Comparison of ENCODE assay signal across 26 mouse cellular contexts in genomic region chr2:130535017-130535416, GRCm38 (mm10). TPM values are rescaled to one million over a fixed set of nuclear protein-coding genes. Genes with fewer than 3 reads are reported as not detected.
"Had no signal": no experiment of that assay in that cellular context is flagged by ENCODE, and none has a peak within 500 bp of the region (broad histone marks: within the 10 kb centered on the region; RNA-seq: fewer than 3 reads in every experiment).

No protein-coding gene starts in this region.

- DNase-seq: retina, postnatal 1 day; right cerebral cortex, adult 18-20 months; right cerebral cortex, postnatal 14 days; right cerebral cortex, postnatal 25 days; right cerebral cortex, postnatal 4 days; spleen, adult 18-20 months; thymus, adult 18-20 months; thymus, adult 2 months; thymus, postnatal 14 days; thymus, postnatal 25 days; thymus, postnatal 36 days; thymus, postnatal 4 days had no signal

- H3K4me2 ChIP-seq: neural tube, embryonic 12.5 days; neural tube, embryonic 13.5 days; neural tube, embryonic 15.5 days; stomach, embryonic 15.5 days had no signal

- H3K27ac ChIP-seq: neural tube, embryonic 12.5 days; neural tube, embryonic 13.5 days; neural tube, embryonic 15.5 days; stomach, embryonic 15.5 days; stomach, postnatal 0 days had no signal

- H3K9ac ChIP-seq: neural tube, embryonic 12.5 days; neural tube, embryonic 13.5 days; neural tube, embryonic 15.5 days; stomach, embryonic 15.5 days had no signal

- H3K4me3 ChIP-seq: neural tube, embryonic 12.5 days; neural tube, embryonic 13.5 days; neural tube, embryonic 15.5 days; stomach, embryonic 15.5 days had no signal

- H3K4me1 ChIP-seq: neural tube, embryonic 12.5 days; neural tube, embryonic 13.5 days; neural tube, embryonic 15.5 days; stomach, embryonic 15.5 days had no signal

- H3K9me3 ChIP-seq: neural tube, embryonic 12.5 days; neural tube, embryonic 13.5 days; neural tube, embryonic 15.5 days; stomach, embryonic 15.5 days had no signal

- H3K27me3 ChIP-seq: neural tube, embryonic 12.5 days; neural tube, embryonic 13.5 days; neural tube, embryonic 15.5 days; stomach, embryonic 15.5 days had no signal

RNA-seq across cellular contexts. Expression of gene Oxt, which starts 41.0 kb away (rescaled TPM):
- total RNA-seq: neutrophil, adult 5-6 weeks had no signal
- polyA plus RNA-seq: neural tube, embryonic 12.5 days; neural tube, embryonic 13.5 days; neural tube, embryonic 14.5 days; neural tube, embryonic 15.5 days; small intestine, adult 2 months; stomach, embryonic 14.5 days; stomach, embryonic 15.5 days; stomach, embryonic 16.5 days; stomach, postnatal 0 days; testis, adult 2 months; urinary bladder, adult 2 months had no signal

RNA-seq across cellular contexts. Expression of gene Avp, which starts 47.3 kb away (rescaled TPM):
- total RNA-seq: neutrophil, adult 5-6 weeks had no signal
- polyA plus RNA-seq: neural tube, embryonic 11.5 days; neural tube, embryonic 12.5 days; neural tube, embryonic 15.5 days; small intestine, adult 2 months; spleen, adult 2 months; stomach, embryonic 14.5 days; stomach, embryonic 15.5 days; stomach, embryonic 16.5 days; testis, adult 2 months; urinary bladder, adult 2 months had no signal
